Mouse (Mus musculus): Measurements from ENCODE around the gene Srd5a1. TPM values are rescaled to one million over a fixed set of nuclear protein-coding genes. Genes with fewer than 3 reads are reported as not detected.

The Srd5a1 gene
- polyA plus RNA-seq, 1 experiment from 2014 or later = 8.2 TPM

DNA sequence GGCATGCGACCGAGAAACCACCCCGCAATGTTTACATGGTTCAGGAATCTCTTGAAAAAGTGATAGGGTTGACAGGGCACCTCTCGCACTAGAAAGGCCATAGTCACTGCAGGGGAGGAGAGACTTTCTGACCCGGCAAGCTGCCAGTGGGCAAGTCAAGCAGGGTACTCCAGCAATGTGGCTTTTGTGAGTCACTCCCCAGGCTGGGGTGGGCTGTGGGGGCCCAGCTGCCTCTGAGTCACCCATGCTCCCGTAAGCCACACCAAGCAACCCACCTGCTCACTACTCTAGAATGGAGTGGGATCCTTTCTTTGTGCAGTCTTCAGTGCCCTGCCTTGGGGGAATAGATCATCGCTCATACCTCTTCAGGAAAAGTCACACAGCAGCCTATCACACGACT is 17.8 kb downstream of the Srd5a1 start:
- Histone ChIP-seq H3K9me3 (no peaks in the 10 kb centered on the region), H3K9ac (no peak overlapping the region), H3K27me3 (replicated peaks) (no peaks in the 10 kb centered on the region), H3K4me1 (peaks cover 3% of the 10 kb centered on the region), H3K4me3 (no peak overlapping the region), H3K27ac (replicated peaks) (no peak overlapping the region), H3K4me2 (no peak overlapping the region), H3K36me3 (no peaks in the 10 kb centered on the region)
- 52% methylated on average over 8 of the region's 8 CpGs for WGBS
- ATAC-seq (ENCODE audit: extremely low read depth, insufficient number of reproducible peaks, low FRiP score, low TSS enrichment) = no peak

DNA sequence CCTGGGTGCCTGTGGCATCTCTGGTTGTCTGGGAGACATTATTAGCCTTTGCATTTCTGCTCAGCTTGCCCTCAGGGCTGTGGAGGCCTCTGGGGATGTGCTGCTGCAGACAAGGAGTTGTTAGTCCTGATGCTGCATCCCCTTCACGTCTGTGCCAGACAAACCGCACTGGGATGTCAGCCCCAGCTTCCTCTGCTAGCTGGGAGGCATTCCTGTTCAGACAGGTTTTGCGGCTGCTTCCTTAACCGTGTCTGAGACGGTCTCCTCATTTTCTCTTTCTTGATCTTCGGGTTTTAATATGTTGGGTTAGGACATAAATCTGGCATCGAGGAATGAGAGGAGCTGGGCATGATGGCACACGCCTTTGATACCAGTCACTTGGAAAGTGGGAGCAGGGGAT is 19.0 kb downstream of the Srd5a1 start:
- Histone ChIP-seq H3K9me3 (no peaks in the 10 kb centered on the region), H3K4me2 (no peak overlapping the region), H3K27me3 (replicated peaks) (no peaks in the 10 kb centered on the region), H3K27ac (replicated peaks) (no peak overlapping the region), H3K4me1 (peaks cover 9% of the 10 kb centered on the region), H3K4me3 (no peak overlapping the region), H3K36me3 (no peaks in the 10 kb centered on the region), H3K9ac (no peak overlapping the region)
- 70% methylated on average over 8 of the region's 8 CpGs for WGBS
- ATAC-seq (ENCODE audit: extremely low read depth, insufficient number of reproducible peaks, low FRiP score, low TSS enrichment) = no peak

DNA sequence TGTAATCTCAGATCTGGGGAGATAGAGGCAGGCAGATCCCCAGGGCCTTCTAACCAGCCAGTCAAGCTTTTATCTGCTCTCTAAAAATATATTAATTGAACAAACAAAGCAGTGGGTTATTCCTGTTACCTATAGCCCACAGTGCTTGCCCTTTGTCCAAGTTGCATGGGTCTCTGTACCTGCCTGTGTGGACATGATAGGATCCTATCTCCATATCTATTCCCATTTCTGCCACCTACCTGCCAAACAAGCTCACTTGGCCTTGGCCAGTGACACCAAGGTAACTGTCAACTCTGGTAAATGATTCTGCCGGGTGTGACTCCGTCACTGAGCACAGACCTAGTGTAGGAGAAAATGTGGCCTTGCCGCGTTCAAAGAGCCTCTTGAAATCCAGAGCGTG is 19.9 kb downstream of the Srd5a1 start:
- Histone ChIP-seq H3K36me3 (no peaks in the 10 kb centered on the region), H3K27me3 (replicated peaks) (no peaks in the 10 kb centered on the region), H3K9me3 (no peaks in the 10 kb centered on the region), H3K4me3 (no peak overlapping the region), H3K27ac (replicated peaks) (no peak overlapping the region), H3K9ac (no peak overlapping the region), H3K4me2 (no peak overlapping the region), H3K4me1 (peaks cover 14% of the 10 kb centered on the region)
- ATAC-seq (ENCODE audit: extremely low read depth, insufficient number of reproducible peaks, low FRiP score, low TSS enrichment) = no peak
- WGBS = 81% methylated on average over 5 of the region's 5 CpGs

DNA sequence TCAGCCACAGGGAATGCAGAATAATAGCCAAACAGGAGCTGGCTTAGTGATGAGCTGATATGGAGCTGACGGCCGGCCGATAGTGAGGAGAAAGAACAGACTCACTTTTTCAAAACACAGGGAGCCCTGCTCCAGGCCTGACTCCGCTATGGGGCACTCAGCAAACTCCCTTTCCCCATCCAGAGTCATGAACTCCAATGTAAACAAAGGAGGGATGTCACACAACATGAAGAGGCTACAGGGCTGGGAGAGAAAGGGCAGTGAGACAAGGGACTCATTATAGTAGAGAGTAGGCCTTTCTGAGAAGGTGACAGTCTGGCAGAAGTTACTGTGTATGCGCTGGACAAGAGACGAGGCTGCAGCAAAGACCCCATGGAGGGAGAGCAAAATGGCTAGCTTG is 23.0 kb downstream of the Srd5a1 start:
- peaks cover 39% of the 10 kb centered on the region for H3K4me1 ChIP-seq
- 32% methylated on average over 6 of the region's 6 CpGs for WGBS
- H3K27ac ChIP-seq (replicated peaks) = no peak overlapping the region
- H3K9ac ChIP-seq = no peak overlapping the region
- no peak overlapping the region for H3K4me3 ChIP-seq
- no peaks in the 10 kb centered on the region for H3K36me3 ChIP-seq
- no peaks in the 10 kb centered on the region for H3K27me3 ChIP-seq (replicated peaks)
- no peak for ATAC-seq (ENCODE audit: extremely low read depth, insufficient number of reproducible peaks, low FRiP score, low TSS enrichment)
- no peaks in the 10 kb centered on the region for H3K9me3 ChIP-seq
- no peak overlapping the region for H3K4me2 ChIP-seq

DNA sequence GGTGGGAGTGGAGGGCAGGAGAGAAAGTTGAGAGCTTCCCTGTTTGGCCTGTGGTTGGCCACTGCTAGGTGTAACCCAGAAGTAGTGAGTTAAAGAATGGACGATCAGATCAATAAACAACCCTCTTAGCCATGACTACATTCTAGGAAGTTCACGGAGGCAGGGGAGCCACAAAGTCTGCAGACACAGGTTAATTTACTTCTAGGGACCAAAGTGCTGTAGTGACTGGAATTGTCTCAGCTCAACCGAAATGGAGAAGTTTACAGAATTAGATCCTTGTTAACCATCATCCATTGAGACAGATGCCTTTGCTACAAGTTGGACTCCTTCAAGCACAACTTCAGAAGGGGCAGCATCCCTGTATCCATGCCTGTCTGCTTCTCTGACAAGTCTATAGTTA is 23.4 kb downstream of the Srd5a1 start:
- ATAC-seq (ENCODE audit: extremely low read depth, insufficient number of reproducible peaks, low FRiP score, low TSS enrichment) = no peak
- Histone ChIP-seq H3K4me2 (no peak overlapping the region), H3K36me3 (no peaks in the 10 kb centered on the region), H3K27me3 (replicated peaks) (no peaks in the 10 kb centered on the region), H3K4me1 (peaks cover 39% of the 10 kb centered on the region), H3K27ac (replicated peaks) (no peak overlapping the region), H3K9ac (no peak overlapping the region), H3K9me3 (no peaks in the 10 kb centered on the region), H3K4me3 (no peak overlapping the region)
- 43% methylated on average over 3 of the region's 3 CpGs for WGBS

DNA sequence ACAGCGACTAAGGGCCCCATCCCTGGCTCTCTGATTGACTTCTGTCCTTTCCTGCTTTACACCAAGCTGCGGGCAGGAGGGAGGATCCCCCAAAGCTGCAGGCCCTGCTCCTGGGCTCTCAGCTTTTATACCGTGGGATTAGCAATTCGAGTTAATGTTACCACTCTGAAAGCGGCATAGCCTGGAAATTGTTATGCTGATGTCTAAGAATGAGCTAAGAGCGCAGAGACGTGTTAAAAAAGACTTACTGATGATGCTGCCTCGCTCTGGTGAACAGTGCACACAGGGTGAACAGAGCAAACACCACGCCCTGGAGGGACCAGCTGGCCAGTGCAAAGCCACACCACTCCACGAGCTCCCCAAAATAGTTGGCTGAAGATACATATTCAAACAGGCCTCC is 24.9 kb downstream of the Srd5a1 start:
- H3K9me3 ChIP-seq = no peaks in the 10 kb centered on the region
- no peak for ATAC-seq (ENCODE audit: extremely low read depth, insufficient number of reproducible peaks, low FRiP score, low TSS enrichment)
- H3K4me2 ChIP-seq = no peak overlapping the region
- no peak overlapping the region for H3K27ac ChIP-seq (replicated peaks)
- 64% methylated on average over 10 of the region's 10 CpGs for WGBS
- no peaks in the 10 kb centered on the region for H3K36me3 ChIP-seq
- H3K4me3 ChIP-seq = no peak overlapping the region
- no peaks in the 10 kb centered on the region for H3K27me3 ChIP-seq (replicated peaks)
- H3K4me1 ChIP-seq = peaks cover 39% of the 10 kb centered on the region
- no peak overlapping the region for H3K9ac ChIP-seq

DNA sequence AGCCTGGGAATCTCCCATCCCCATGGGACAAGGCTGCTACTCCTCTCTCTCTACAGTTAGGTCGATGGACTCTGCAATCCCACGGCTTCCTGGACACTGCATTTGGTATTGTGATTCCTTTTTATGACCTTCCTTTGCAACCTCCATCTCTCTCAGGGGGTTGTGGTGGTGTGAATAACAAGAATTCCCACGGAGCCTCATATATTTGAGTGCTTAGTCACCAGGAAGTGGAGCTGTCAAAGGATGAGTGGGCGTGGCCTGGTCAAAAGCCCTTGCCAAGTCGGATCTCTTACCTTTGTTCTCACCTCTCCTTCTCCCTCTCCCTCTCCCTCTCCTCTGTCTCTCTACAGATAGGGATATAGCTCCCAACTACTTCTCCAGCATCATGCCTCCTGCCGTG is 25.4 kb downstream of the Srd5a1 start:
- Histone ChIP-seq H3K9me3 (no peaks in the 10 kb centered on the region), H3K9ac (no peak overlapping the region), H3K27me3 (replicated peaks) (no peaks in the 10 kb centered on the region), H3K36me3 (no peaks in the 10 kb centered on the region), H3K4me2 (no peak overlapping the region), H3K4me3 (no peak overlapping the region), H3K27ac (replicated peaks) (no peak overlapping the region), H3K4me1 (peaks cover 39% of the 10 kb centered on the region)
- no peak for ATAC-seq (ENCODE audit: extremely low read depth, insufficient number of reproducible peaks, low FRiP score, low TSS enrichment)
- 44% methylated on average over 6 of the region's 6 CpGs for WGBS

DNA sequence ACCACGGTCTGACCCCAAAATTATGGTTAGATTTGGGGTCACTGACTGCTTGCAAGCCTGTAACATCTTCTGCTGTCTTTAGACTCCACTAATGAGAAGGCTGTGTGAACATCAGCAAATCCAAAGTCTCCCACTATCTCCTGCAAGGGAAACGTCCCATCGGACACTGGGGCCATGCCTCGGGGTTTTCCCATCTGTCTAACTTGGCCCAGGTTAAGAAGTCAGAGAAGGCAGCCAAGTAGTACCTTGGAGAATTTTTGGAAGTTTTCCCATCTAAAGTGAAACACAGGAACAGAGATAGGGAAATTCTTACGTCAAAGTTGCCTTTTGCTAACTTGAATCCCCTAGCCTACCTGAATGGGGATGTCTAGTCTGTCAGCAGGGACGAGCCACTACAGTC is 27.7 kb downstream of the Srd5a1 start:
- no peak overlapping the region for H3K4me3 ChIP-seq
- H3K36me3 ChIP-seq = no peaks in the 10 kb centered on the region
- ATAC-seq (ENCODE audit: extremely low read depth, insufficient number of reproducible peaks, low FRiP score, low TSS enrichment) = no peak
- H3K9ac ChIP-seq = no peak overlapping the region
- H3K27ac ChIP-seq (replicated peaks) = no peak overlapping the region
- H3K27me3 ChIP-seq (replicated peaks) = no peaks in the 10 kb centered on the region
- H3K9me3 ChIP-seq = no peaks in the 10 kb centered on the region
- WGBS = 77% methylated on average over 6 of the region's 6 CpGs
- H3K4me2 ChIP-seq = no peak overlapping the region
- peaks cover 37% of the 10 kb centered on the region for H3K4me1 ChIP-seq

DNA sequence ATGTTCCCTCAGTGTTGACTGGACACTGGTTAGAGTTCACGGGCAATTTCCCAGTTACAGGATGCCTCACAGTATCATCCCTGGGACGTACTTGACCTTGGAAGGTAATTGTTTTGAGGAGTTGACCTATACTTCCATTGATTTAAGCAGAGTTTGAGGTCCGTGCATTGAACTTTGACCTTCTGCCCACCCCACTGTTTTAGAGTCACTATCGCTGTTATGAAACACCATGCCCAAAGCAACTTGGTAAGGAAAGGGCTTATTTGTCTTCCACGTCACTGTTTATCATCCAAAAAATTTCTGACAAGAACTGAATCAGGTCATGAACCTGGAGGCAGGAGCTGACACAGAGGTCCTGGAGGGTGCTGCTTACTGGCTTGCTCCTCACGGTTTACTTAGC is 28.8 kb downstream of the Srd5a1 start:
- Histone ChIP-seq H3K36me3 (no peaks in the 10 kb centered on the region), H3K4me2 (no peak overlapping the region), H3K27me3 (replicated peaks) (no peaks in the 10 kb centered on the region), H3K9me3 (no peaks in the 10 kb centered on the region), H3K27ac (replicated peaks) (no peak overlapping the region), H3K4me1 (peaks cover 30% of the 10 kb centered on the region), H3K4me3 (no peak overlapping the region), H3K9ac (no peak overlapping the region)
- no peak for ATAC-seq (ENCODE audit: extremely low read depth, insufficient number of reproducible peaks, low FRiP score, low TSS enrichment)
- 81% methylated on average over 6 of the region's 6 CpGs for WGBS

DNA sequence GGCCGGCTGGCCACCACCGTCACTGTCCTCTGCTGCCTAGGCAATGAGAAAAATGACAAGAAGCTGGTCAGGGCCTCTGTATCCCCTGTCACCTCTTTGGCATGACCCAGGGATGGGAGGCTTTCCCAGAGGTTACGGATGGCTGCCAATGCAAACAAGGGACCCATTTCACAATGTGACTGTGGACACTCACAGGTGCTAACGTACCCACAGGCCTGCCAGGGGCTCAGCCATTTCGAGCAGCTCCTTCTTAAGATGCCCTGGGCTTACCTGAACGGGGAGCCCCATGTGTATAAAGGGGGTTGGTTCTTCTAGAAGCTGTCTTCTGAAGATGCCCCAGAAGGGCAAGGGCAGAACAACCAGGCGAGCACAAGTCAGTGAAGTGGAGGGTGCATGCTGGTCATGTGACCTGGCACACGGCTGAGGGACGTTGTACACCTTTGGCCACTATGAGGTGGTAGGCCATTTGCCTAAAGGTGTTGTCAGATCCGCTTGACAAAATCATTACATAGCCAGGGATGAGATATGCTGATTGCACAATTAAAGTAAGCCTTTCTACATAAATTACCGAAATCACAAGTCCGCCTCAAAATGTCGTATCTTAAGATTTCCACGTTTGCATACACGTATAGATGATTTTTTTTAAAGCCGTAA is 33.9 kb downstream of the Srd5a1 start:
- Histone ChIP-seq H3K36me3 (no peaks in the 10 kb centered on the region), H3K4me2 (no peak overlapping the region), H3K9ac (no peak overlapping the region), H3K4me1 (no peaks in the 10 kb centered on the region), H3K4me3 (no peak overlapping the region), H3K27ac (replicated peaks) (no peak overlapping the region), H3K9me3 (no peaks in the 10 kb centered on the region), H3K27me3 (replicated peaks) (no peaks in the 10 kb centered on the region)
- no peak for ATAC-seq (ENCODE audit: extremely low read depth, insufficient number of reproducible peaks, low FRiP score, low TSS enrichment)
- 81% methylated on average over 16 of the region's 16 CpGs for WGBS

DNA sequence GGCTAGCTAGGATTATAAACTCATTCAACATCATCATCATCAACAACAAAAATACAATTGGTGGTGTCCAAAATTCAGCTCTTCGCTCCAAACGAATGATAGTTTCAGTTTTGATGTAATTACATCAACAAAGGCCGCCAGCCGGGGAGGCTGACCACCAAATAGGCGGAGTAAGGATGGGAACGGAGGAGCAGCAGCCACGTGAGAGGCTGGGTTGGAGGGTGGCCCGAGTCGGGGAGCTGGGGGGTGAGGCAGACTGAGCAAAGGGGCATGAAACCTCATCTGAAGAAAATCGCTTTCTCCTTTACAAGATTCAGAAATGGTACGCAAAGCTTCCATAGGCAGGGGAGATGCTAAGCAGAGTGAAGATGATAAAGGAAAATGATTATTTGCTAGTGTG is 34.6 kb downstream of the Srd5a1 start:
- no peak overlapping the region for H3K27ac ChIP-seq (replicated peaks)
- no peaks in the 10 kb centered on the region for H3K36me3 ChIP-seq
- H3K4me1 ChIP-seq = no peaks in the 10 kb centered on the region
- no peak overlapping the region for H3K9ac ChIP-seq
- no peak overlapping the region for H3K4me3 ChIP-seq
- H3K27me3 ChIP-seq (replicated peaks) = no peaks in the 10 kb centered on the region
- H3K4me2 ChIP-seq = no peak overlapping the region
- H3K9me3 ChIP-seq = no peaks in the 10 kb centered on the region
- WGBS = 59% methylated on average over 11 of the region's 11 CpGs
- no peak for ATAC-seq (ENCODE audit: extremely low read depth, insufficient number of reproducible peaks, low FRiP score, low TSS enrichment)

DNA sequence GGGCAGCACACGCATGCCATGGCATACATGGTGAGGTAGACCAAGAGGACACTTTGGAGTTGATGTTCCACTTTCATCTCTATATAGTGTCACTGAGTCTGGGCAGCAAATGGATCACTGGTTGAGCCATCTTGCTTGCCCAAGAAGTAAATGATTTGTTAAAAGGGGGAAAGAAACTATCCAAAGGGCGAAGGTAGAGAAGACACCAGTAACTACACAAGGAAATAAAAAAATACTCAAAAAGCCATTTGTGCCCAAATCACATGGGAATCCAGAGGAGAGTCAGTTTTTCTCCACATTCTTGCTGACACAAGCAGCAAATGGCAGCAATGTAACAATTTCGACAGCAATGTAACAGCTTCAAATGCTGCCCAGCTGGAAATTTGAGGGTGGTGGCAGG is 38.6 kb downstream of the Srd5a1 start:
- no peak for ATAC-seq (ENCODE audit: extremely low read depth, insufficient number of reproducible peaks, low FRiP score, low TSS enrichment)
- Histone ChIP-seq H3K9me3 (no peaks in the 10 kb centered on the region), H3K4me3 (no peak overlapping the region), H3K27ac (replicated peaks) (no peak overlapping the region), H3K9ac (no peak overlapping the region), H3K4me2 (no peak overlapping the region), H3K36me3 (no peaks in the 10 kb centered on the region), H3K4me1 (no peaks in the 10 kb centered on the region), H3K27me3 (replicated peaks) (no peaks in the 10 kb centered on the region)
- WGBS = 81% methylated on average over 3 of the region's 3 CpGs

Measured in heart, embryonic 13.5 days (tissue).